Mouse (Mus musculus) large intestine, adult 2 months (tissue): Measurements from ENCODE around the gene Zfp101. TPM values are rescaled to one million over a fixed set of nuclear protein-coding genes. Genes with fewer than 3 reads are reported as not detected.

Source experiments
- DNase-seq: peaks from one replicate; pipeline ENCODE4 v3.0.0-alpha.2; 2012; ENCODE audit warnings: low read depth, low spot score
- WGBS: fragments of 180-500 bp; shearing (Covaris S2); methylation state at CpG from one replicate; pipeline ENCODE4 v1.1.7; 2018; 5-methylcytosine and 5-hydroxymethylcytosine counted together
- polyA plus RNA-seq: library from polyadenylated mRNA; depleted of rRNA; stranded (reverse); fragments of >200 nt; gene quantifications from 2 replicates; pipeline ENCODE4 v1.2.3, GENCODE M21; 2012; rRNA removed

Zfp101 gene
- 1.1 and 2.6 TPM in 2 replicates for polyA plus RNA-seq

- under 1% methylated on average over 44 of the region's 44 CpGs for WGBS
These were observed at the start of gene Zfp101 for GRCm38 (mm10) chr17:33394182-33395034. Gene Zfp101 (minus strand): TSS chr17:33394641.

GRCm38 (mm10) chr17:33441159-33441558, 46.7 kb upstream of the Zfp101 start:
- DNase-seq, result no peak

More at GRCm38 (mm10) chr17:33394182-33395034, at the start of gene Zfp101:
- DNase-seq, result peak; percentile 94

GRCm38 (mm10) chr17:33439922-33440321, 45.5 kb upstream of the Zfp101 start:
- DNase-seq, result no peak
- WGBS, result 21% methylated on average over 5 of the region's 5 CpGs

- peak; percentile 51 for DNase-seq
- WGBS, result 68% methylated on average over 1 of the region's 1 CpGs
These were observed 44.7 kb upstream of the Zfp101 start for GRCm38 (mm10) chr17:33439148-33439547.

DNA sequence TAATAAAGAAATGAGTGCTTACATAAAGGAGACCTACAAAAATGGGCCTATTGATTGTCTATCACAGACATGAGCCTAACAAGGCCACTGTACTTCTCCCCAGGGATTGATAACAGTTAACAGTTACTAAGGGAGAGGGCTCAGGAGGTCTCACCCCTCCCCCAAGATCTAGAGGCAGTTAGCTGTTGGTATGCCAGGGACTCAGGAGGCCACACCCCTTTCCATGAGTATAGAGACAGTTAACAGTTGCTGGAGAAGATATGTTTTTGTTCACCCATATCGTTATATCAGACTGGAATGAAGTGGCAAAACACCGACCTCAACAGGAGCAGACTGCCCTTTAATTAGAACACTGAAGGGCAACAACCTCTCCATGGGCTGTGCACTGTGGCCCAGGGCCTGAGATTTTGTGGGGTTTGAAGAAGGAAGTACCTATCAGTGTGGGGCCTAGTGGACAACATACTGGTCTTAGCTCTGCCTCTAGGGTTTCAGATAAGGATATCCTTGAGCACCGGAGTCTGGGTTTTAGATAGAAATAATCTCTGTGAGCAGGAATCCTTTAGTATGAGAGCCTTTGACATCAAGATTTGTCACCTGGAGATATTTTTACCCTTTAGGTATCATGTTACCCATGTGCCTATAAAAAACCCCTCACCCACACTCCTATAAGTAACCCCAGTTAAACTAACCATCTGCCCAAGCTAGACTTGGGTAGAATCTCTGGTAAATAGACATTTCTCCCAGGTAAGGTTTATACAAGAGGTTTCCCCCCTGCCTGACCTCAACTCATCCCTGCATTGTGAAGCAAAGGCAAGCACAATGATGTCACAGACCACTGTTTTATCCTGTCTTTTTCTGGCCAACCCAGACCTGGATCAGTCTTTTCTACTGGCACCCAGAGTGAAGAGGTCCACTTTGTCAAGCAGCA, 37.8 kb upstream of the Zfp101 start, which contains the start of gene Actl9:
Gene Actl9, plus strand, starts transcription at position 878 of the 928 bp plus-strand sequence.
- DNase-seq, result no peak
- WGBS, result 75% methylated on average over 3 of the region's 3 CpGs

- DNase-seq, result no peak
- WGBS, result 78% methylated on average over 5 of the region's 5 CpGs
These were observed 2.2 kb downstream of the Zfp101 start for GRCm38 (mm10) chr17:33392271-33392670.

- no peak for DNase-seq
These were observed 8.7 kb downstream of the Zfp101 start for GRCm38 (mm10) chr17:33385705-33386104.

DNA sequence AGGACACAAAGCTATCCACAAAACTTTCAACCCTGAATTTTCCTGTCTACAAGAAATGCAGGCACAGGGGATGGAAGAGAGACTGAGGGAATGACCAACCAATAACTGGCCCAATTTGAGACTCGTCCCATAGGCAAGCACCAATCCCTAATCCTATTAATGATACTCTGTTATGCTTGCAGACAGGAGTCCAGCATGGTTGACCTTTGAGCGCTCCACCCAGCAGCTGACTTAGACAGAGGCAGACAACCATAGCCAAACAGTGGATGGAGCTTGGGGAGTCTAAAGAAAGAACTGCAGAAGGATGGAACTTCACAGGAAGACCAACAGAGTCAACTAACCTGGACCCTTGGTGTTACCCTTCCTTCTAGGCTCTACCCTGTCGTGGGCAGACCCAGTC, 21.6 kb downstream of the Zfp101 start:
- WGBS, result 83% methylated on average over 3 of the region's 3 CpGs
- DNase-seq, result no peak

- peak; percentile 88 for DNase-seq
- WGBS, result 4% methylated on average over 47 of the region's 47 CpGs
These were observed 35.7 kb downstream of the Zfp101 start, which contains the start of gene Zfp81 for GRCm38 (mm10) chr17:33358411-33359384. Gene Zfp81 (minus strand): TSS chr17:33358878.

GRCm38 (mm10) chr17:33352981-33353380, 41.5 kb downstream of the Zfp101 start:
- no peak for DNase-seq
- WGBS, result 100% methylated on average over 1 of the region's 1 CpGs

Other genes starting within 250 kb of the Zfp101 start
- gene Olfr55, start 226.2 kb downstream of the Zfp101 start, polyA plus RNA-seq, result not detected in 2 replicates
- not detected in 2 replicates for gene Olfr239, start 203.3 kb downstream of the Zfp101 start, polyA plus RNA-seq
- gene Olfr1564, start 173.0 kb downstream of the Zfp101 start, polyA plus RNA-seq, result not detected in 2 replicates
- gene Zfp955a, start 139.5 kb downstream of the Zfp101 start, polyA plus RNA-seq, result 0.79 and 1.1 TPM in 2 replicates
- gene Olfr63, start 130.0 kb downstream of the Zfp101 start, polyA plus RNA-seq, result not detected in 2 replicates
- 0.89 and 1.7 TPM in 2 replicates for gene Zfp955b, start 105.1 kb downstream of the Zfp101 start, polyA plus RNA-seq
- gene Zfp81, start 35.8 kb downstream of the Zfp101 start, polyA plus RNA-seq, result 0.63 and 0.89 TPM in 2 replicates
- gene Actl9, start 38.3 kb upstream of the Zfp101 start, polyA plus RNA-seq, result 0.08 TPM in 1 of 2 replicates, not detected in the other
- gene Adamts10, start 129.6 kb upstream of the Zfp101 start, polyA plus RNA-seq, result 19.8 and 30.4 TPM in 2 replicates
- gene Myo1f, start 161.1 kb upstream of the Zfp101 start, polyA plus RNA-seq, result 5.6 and 7.8 TPM in 2 replicates
- 31.2 and 31.4 TPM in 2 replicates for gene Zfp414, start 234.4 kb upstream of the Zfp101 start, polyA plus RNA-seq
- 1.5 and 1.7 TPM in 2 replicates for gene Pram1, start 243.4 kb upstream of the Zfp101 start, polyA plus RNA-seq